Mouse (Mus musculus): ENCODE data around the gene Auts2.

Gene Auts2

DNA sequence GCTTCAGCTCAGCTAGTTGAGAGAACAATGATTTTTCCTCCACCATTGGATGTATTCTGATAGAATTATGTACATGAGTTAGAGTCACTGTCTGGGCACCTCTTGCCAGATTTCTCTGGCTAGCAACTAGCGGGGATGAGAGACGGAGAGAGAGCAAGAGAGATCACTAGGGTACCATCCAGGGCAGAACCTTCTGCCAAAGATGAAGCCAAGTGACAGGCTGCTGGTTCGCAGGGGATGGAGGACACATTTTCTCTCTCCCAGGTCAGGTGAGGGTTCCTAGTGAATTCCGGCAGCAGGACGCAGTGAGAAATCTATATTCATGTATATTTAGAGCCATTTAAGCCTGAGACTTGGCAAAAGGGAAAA, 956.8 kb downstream of the Auts2 start:
- no peak for DNase-seq

DNA sequence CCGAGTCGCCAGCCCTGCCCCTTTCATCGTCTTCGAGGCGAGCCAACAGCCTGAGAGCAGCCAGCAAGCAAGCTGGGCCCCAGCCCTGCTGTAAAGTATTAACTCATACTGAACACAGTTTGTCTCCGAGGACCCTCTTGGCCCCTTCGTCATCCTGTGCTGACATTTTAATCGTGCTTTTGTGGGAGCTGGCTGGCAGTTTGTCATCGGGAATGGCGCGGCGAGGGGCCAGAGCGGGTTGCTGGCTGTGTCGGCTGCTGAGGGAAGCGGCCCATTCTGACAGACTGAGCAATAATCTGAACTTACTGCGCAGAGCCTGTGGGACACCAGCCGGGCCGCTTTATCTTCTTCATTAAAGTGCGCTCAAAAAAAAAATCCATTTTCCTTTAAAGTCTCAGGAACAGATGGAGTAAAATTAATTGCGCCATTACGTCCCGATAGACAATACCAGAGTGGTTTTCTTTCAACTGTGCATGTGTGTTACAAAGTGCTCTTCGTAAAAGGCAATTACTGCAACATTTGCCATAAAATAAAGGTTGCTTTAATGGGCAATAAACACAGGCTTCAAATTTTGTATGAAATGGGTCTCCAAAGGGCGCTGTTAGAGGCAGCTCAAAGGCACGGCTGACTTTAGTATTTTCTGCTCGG, 957.3 kb downstream of the Auts2 start:
- no peak for DNase-seq

- DNase-seq = no peak
Observed at GRCm38 (mm10) chr5:131584260-131585135, 958.6 kb downstream of the Auts2 start.

- no peak for DNase-seq
Observed at GRCm38 (mm10) chr5:131581110-131582050, 961.8 kb downstream of the Auts2 start.

GRCm38 (mm10) chr5:131578737-131579136, 964.4 kb downstream of the Auts2 start:
- DNase-seq = no peak

- no peak for DNase-seq
Observed at GRCm38 (mm10) chr5:131575733-131576265, 967.3 kb downstream of the Auts2 start.

DNA sequence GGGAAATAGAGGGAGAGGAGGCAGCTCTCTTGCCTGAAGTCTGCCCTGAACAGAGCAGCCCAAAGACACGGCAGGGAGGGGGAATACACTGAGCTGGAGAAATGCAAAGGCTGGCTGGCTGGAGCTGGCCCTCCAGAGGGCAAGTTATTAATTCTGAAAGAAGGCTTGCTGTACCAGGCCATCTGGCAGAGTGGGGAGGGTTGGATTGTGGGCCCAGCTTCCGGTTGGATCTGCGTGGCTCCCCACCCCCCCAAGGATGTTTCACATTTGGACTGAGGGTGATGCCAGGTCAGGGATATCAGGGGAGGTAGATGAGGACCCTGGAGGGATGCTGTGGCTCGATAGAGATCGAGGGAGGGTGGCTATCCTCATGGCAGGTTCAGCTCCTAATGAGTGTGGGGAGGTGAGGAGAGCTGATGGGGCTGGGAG, 968.0 kb downstream of the Auts2 start:
- no peak for DNase-seq

GRCm38 (mm10) chr5:131574469-131575085, 968.6 kb downstream of the Auts2 start:
- DNase-seq = no peak

DNA sequence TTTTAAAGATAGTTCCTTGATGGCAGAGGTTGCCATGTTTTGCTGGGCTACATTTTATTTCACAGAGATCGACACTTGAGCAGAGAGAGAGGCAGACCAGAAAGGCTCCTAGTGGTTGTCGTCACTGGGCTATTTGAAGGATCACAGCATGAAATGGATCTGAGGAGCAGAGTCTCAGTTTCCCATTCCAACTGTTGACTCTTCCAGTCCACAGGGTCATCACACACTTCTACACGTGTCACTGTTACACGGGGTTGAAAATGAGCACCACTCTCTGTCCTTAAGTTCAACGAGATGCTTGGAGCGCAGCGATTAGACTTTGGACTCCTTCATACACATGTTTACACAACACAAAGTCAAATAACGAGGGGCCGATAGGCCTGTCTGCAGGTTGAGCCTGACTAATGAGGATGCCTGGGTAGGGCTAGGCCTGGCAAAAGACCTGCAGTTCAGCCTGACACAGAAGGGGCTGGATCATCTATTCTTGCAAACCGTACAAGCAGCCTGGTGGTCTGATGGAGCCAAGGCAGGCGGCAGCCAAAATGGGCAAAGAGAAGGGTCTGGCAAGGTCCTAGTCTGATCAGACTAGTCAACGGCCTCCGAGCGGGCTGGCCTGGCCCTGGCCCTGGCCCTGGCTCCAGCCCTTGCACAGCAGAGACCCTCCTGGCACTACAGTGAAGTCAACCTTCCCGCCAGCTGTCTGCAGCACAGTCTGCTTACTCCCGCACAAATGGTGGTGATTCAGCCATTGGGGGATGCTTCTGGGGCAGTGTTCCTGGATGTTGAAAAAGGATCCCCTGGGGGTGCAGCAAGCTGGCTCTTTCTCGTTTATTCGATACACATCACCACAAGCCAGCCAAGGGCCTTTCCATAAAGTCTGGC, 969.6 kb downstream of the Auts2 start:
- DNase-seq = no peak

DNA sequence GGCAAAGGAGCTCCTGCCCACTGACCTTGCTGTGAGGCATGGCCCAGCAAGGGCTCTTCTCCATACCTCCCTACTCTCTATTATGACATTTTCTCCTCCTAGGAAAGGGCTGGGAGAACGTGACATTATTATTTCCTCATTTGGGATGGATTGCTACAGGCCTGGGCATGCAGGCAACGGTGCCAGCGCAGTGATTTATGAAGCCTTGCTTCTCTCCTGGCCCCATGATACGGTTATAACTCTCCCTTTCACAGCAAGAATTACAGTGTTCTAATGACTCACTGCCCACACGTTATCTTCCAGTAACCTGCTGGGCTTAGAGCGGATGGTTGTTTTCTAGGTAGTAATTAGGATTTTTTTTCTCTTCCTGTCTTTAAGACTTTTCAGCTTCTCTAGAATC, 977.1 kb downstream of the Auts2 start:
- no peak for DNase-seq

DNA sequence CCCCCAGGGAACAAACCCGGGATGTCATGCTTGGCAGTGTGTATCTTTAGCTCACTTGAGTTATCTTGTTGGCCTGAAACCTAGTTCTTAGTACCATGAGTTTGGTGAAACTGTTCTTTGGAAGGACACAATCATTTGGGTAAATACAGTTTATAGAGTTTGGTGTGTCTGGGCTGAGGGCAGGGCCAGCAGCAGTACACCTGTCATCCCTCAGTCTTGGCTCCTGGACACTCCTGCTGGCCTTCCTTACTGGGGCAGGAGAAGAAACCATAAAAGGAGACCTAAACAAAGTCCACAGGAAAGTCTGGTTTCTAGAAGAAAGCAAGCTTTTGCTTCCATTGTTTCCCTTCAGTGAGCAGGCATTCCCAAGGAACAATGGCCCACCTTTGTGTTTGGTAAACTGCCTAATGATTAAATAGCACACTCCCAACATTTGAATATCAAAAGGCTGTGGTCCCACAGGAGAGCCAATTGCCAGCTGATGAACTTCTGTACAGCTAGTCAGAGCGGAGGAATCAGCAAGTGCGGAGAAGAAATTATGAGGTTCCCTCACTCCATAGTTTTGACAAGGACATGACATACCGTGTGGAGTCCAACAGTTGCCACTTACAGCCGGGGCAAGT, 979.4 kb downstream of the Auts2 start:
- DNase-seq = no peak

DNA sequence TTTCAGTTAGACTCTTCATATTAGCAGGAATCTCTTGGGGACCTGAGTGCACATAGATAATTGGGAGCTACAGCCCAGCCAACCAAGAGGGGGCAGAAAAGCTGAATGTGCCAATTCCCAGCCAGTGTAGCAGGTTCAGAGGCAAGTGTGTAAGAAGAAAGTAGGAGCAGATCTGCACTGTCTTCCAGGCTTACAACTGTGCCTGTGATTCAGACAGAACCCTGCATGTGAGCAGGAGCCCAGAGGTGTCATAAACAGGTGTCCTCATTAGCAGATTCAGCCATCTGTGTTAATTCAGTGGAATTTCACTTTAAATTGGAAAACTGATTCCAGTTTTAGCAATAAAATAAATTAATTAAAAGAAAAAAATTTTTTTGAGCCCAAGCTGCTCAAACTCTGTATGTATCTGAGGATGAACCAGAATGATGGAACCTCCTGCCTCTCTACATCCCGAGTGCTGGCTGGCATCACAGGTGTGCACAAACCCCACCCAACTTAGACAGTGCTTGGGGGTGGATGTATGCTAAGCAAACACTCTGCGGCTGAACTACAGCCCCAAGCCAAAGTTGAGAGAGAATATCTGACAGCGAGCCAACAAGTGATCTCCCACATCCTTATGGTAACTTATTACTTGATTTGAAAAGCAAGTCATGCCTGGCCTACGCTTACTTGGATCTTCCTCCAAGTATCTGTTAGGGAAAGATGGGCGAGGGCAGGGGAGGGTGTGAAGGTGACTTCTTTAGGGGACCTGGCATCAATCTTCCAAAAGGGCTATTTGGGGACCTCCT, 982.2 kb downstream of the Auts2 start:
- DNase-seq = no peak

DNA sequence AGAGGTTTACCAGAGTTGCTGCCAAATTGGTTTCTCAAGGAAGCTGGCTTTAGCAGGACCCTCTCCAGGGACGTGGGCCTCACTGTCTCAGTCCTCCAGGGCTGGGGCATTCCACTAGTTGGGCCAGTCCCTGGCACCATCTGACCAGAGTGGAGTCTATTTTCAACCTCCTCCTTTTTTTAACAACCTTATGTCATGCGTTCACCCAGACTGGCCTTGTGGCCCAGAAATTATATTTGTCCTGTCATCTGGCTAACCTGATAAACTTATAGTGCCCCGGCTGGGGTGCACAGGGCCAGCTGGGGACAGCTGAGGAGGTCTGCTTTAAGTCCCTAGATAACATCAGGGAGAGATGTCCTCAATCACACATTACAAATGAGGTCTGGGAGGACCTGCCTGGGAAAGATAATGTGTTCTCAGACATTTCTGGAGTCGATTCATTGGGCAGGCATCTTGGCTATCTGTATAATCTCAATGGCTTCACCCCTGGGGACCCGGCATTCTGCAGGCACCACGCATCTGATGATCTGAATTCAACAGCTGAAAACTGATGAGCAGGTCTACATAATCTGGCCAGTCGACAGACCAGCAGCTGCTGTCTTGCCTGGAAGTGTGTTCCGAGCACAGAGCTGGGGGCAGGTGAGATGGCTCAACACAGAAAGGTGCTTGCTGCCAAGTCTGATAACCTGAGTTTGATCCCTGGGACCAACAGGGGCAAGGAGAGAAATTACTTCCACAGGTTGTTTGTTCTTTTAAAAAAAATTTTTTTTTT, 984.6 kb downstream of the Auts2 start:
- DNase-seq = no peak

- no peak for DNase-seq
Observed at GRCm38 (mm10) chr5:131557591-131558385, 985.4 kb downstream of the Auts2 start.

DNA sequence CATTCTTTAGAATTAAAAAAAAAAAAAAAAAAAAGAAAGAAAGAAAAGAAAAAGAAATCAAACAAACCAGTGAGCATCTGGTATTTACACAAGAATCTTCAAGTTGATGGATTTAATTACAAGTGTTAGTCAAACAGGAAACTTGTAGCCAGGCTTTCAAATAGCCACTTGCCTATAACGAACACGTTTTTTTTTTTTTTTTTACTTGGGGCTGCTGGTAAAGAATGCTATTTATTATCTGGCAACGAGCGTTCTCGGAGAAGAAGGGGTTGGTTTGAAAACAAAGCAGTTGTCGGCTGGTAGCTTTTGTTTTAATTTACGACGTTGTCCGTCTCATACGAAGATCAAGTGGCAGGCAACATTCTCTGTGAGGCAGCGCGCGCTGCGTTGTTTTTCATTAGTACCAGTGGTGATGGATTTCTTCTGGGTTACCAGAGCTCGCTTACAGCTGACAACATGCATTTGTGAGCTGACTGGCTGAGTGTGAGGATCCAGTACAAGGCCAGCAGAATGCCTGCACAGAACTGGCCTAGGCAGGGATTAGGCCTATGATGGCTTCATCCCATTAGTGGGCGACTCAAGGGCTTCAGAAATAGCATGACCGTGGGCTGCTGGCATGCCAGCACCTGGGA, 994.1 kb downstream of the Auts2 start:
- DNase-seq = no peak

- no peak for DNase-seq
Observed at GRCm38 (mm10) chr5:131547926-131548325, 995.2 kb downstream of the Auts2 start.

GRCm38 (mm10) chr5:131546414-131546813, 996.7 kb downstream of the Auts2 start:
- DNase-seq = no peak

- DNase-seq = no peak
Observed at GRCm38 (mm10) chr5:131544381-131544780, 998.8 kb downstream of the Auts2 start.

All from cerebellum, adult 8-10 months (tissue).